Mouse (Mus musculus) lung, adult 2 months (tissue): Measurements from ENCODE around the gene Atp13a3.

ENCODE experiments used
- CTCF ChIP-seq: fragments of 200-500 bp; IDR thresholded peaks from 2 replicates; pipeline ENCODE4 v1.5.1; 2011; ENCODE audit warnings: mild to moderate bottlenecking, low read length, control low read depth; ENCODE audit not compliant: insufficient read depth
- POLR2A ChIP-seq: fragments of 200-500 bp; IDR thresholded peaks from 2 replicates; pipeline ENCODE4 v1.6.1; 2011; ENCODE audit warnings: low read depth, mild to moderate bottlenecking, control low read depth, low read length, borderline replicate concordance; ENCODE audit errors: extremely low read depth

DNA sequence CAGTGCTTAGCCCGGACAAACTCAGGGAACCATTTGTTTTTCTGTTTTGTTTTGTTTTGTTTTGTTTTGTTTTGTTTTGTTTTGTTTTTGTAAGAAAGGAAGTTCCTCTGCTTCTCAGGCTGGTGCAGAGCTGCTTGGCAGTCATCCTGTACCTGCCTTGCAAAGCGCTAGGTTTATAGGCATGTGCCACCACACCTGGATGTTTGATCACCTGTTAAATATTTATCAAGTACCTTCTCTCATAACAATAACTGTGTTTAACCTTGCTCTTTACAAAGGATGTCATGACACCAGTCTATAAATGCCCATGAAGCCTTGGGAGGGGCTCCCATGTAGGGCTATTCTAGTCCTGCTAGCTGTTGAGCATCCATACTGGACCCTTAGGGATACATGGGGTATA, 10.9 kb upstream of the Atp13a3 start:
- no peak for TF ChIP-seq CTCF
- no peak for TF ChIP-seq POLR2A
